Mouse (Mus musculus) forebrain, embryonic 14.5 days (tissue): ENCODE results near the gene Rpl37. TPM values are rescaled to one million over a fixed set of nuclear protein-coding genes. Genes with fewer than 3 reads are reported as not detected.
"Not testable (repeated sequence)": the region's sequence is repeated elsewhere in the genome, so short reads cannot be mapped to it uniquely, and the experiment has no call there.

Source experiments
- ATAC-seq: fragments of 200-750 bp; cut with Nextera tagmentation; 2 replicates; pipeline ENCODE4 v1.8.0; 2017; ENCODE audit warnings: mild to moderate bottlenecking, moderate library complexity
- DNase-seq: peaks from one replicate; pipeline ENCODE4 v3.0.0-alpha.2; 2015; ENCODE audit warnings: low spot score
- H3K27ac ChIP-seq: fragments of 300-500 bp; sonication (generic); 2 replicates; pipeline ENCODE4 v1.5.1; 2014; ENCODE audit warnings: low read depth, mild to moderate bottlenecking, control low read depth, low read length, moderate library complexity
- H3K27me3 ChIP-seq: fragments of 300-500 bp; sonication (generic); replicated peaks from 2 replicates; pipeline ENCODE4 v1.6.1; 2014; ENCODE audit warnings: low read length, control low read depth, mixed read lengths; ENCODE audit not compliant: control insufficient read depth, insufficient read depth
- H3K36me3 ChIP-seq: fragments of 300-500 bp; sonication (generic); 2 replicates; pipeline ENCODE4 v1.6.1; 2014; ENCODE audit warnings: low read length, control low read depth; ENCODE audit not compliant: control insufficient read depth, insufficient read depth
- H3K4me1 ChIP-seq: fragments of 300-500 bp; sonication (generic); 2 replicates; pipeline ENCODE4 v1.6.1; 2014; ENCODE audit warnings: antibody characterized with exemption, low read length, control low read depth; ENCODE audit not compliant: control insufficient read depth, insufficient read depth
- H3K4me2 ChIP-seq: fragments of 300-500 bp; sonication (generic); 2 replicates; pipeline ENCODE4 v1.6.1; 2014; ENCODE audit warnings: mild to moderate bottlenecking, control low read depth, low read length
- H3K4me3 ChIP-seq: fragments of 300-500 bp; sonication (generic); 2 replicates; pipeline ENCODE4 v1.5.1; 2014; ENCODE audit warnings: low read depth, low read length, control low read depth
- H3K9ac ChIP-seq: fragments of 300-500 bp; sonication (generic); 2 replicates; pipeline ENCODE4 v1.6.1; 2014; ENCODE audit warnings: mild to moderate bottlenecking, low read length, control low read depth, moderate library complexity
- H3K9me3 ChIP-seq: fragments of 300-500 bp; sonication (generic); replicated peaks from 2 replicates; pipeline ENCODE4 v1.6.1; 2016; ENCODE audit warnings: low read length, control low read depth, mixed read lengths; ENCODE audit not compliant: control insufficient read depth
- WGBS: fragments of 180-500 bp; shearing (Covaris S2); extraction: QIAGEN DNeasy Blood & Tissue Kit; methylation state at CpG from one replicate; pipeline ENCODE4 v1.1.7; 2014; 5-methylcytosine and 5-hydroxymethylcytosine counted together
- polyA plus RNA-seq: library from polyadenylated mRNA; unstranded; fragments of >200 nt; fragmentation: Nextera tagmentation; extraction: Ambion mirVana; gene quantifications from 2 replicates; pipeline ENCODE4 v1.2.1, GENCODE M21; 2014

Rpl37 gene
- polyA plus RNA-seq, 1 experiment from 2014 or later, result 567 TPM

DNA sequence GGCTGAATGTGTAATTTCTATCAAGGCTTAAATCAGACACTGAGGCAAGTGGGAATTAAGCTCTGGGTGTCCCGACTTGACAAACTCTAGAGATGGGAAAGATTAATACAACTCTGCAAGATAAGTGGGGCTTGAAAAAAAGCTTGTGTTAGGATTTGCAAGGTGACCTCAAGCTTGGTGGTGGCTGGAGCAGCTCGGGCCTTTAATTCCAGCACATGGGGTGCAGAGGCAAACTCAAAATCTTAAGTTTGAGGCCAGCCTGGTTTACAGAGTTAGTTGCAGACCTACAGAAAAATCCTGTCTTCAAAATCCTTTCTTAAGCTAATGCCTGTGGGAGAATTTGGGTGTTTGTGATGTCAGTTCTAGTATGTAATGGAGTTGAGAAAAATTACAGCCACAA lies 2.7 kb downstream of the Rpl37 start:
- Histone ChIP-seq H3K4me2 (no peak overlapping the region), H3K27me3 (no peaks in the 10 kb centered on the region), H3K9ac (no peak overlapping the region), H3K9me3 (no peaks in the 10 kb centered on the region), H3K27ac (no peak overlapping the region), H3K4me1 (peaks cover 14% of the 10 kb centered on the region), H3K4me3 (no peak overlapping the region), H3K36me3 (peaks cover 57% of the 10 kb centered on the region)
- ATAC-seq, result no peak
- WGBS, result 87% methylated on average over 2 of the region's 2 CpGs
- no peak for DNase-seq

DNA sequence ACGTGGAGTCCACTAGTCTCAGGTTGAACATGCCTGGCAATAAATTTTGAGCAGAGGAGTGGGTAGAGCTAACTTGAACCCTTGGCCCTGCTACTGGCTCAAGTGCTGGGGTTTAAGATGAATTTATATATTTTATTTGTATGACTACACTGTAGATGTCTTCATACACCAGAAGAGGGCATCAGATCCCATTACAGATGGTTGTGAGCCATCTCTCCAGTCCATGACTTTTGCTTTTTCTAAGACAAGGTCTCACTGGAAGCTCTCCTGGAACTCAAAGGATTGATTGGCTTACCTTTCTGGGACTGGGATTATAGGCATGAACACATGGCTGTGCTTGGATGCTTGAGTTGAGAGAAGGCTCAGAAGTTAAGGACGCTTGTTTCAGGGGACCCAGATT lies 3.3 kb downstream of the Rpl37 start:
- no peak overlapping the region for H3K9ac ChIP-seq
- H3K4me1 ChIP-seq, result peaks cover 14% of the 10 kb centered on the region
- WGBS, result 88% methylated on average over 2 of the region's 2 CpGs
- H3K27me3 ChIP-seq, result no peaks in the 10 kb centered on the region
- H3K9me3 ChIP-seq, result no peaks in the 10 kb centered on the region
- ATAC-seq (no peak), DNase-seq (no peak)
- H3K36me3 ChIP-seq, result peaks cover 62% of the 10 kb centered on the region
- H3K4me3 ChIP-seq, result no peak overlapping the region
- no peak overlapping the region for H3K4me2 ChIP-seq
- H3K27ac ChIP-seq, result no peak overlapping the region

DNA sequence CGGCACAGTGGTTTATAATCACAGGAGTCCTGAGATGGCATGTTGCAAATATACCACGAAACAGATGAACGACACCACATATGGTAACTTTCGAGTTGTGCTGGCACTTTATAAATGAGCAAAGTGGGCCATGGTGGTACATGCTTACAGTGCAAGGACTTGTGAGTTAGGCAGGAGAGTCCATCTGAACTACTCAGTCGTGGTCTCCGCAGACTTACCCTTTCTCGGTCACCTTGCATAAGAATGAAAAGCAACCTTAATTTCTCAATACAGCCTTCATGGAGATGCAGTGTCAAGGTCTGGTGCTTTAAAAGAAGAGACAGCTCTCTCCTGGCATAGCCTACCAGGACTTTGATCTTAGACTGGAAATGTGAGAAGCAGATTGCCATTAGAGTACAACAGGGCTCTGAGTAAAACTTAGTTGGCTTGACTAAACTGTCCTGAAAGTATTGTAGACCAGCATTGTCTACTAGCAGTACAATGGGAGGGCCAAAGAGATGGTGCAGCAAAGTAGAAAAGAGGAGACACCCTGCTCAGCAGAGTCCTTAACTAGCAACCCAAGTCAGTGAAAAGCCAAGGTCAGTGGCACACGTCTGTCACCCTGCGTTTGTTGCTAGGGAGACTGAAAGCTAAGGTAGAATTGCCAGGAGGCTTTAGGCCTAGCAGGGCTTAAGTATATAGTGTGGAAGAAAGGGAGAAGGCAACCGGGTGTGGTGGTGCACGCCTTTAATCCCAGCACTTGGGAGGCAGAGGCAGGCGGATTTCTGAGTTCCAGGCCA lies 5.3 kb downstream of the Rpl37 start:
- no peak overlapping the region for H3K4me2 ChIP-seq
- H3K4me1 ChIP-seq, result peaks cover 9% of the 10 kb centered on the region
- no peak overlapping the region for H3K9ac ChIP-seq
- ATAC-seq, result no peak
- peaks cover 65% of the 10 kb centered on the region for H3K36me3 ChIP-seq
- no peak for DNase-seq
- 88% methylated on average over 12 of the region's 12 CpGs for WGBS
- H3K27me3 ChIP-seq, result no peaks in the 10 kb centered on the region
- H3K9me3 ChIP-seq, result no peaks in the 10 kb centered on the region
- H3K27ac ChIP-seq, result no peak overlapping the region
- no peak overlapping the region for H3K4me3 ChIP-seq

DNA sequence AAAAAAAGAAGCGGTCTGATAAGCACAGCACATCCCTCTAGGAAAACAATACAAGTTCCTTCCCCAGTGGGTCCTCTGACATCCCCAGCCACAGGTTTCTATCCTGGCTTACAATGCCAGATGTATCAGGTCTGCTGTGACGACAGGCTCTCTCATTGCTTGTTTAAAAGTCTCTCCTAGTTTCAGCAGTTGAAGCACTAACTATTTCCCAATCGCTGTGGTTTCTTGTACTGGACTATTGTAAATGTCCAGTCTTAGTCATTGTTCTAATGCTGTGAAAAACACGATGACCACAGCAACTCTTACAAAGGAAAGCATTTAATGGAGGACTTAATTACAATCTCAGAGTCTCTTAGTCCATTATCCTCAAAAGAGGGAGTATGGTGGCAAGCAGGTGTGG lies 10.0 kb downstream of the Rpl37 start:
- Histone ChIP-seq H3K27me3 (no peaks in the 10 kb centered on the region), H3K9me3 (no peaks in the 10 kb centered on the region), H3K4me1 (no peaks in the 10 kb centered on the region), H3K4me2 (no peak overlapping the region), H3K4me3 (no peak overlapping the region), H3K36me3 (peaks cover 27% of the 10 kb centered on the region), H3K27ac (no peak overlapping the region), H3K9ac (no peak overlapping the region)
- DNase-seq (no peak), ATAC-seq (no peak)
- 72% methylated on average over 4 of the region's 4 CpGs for WGBS

DNA sequence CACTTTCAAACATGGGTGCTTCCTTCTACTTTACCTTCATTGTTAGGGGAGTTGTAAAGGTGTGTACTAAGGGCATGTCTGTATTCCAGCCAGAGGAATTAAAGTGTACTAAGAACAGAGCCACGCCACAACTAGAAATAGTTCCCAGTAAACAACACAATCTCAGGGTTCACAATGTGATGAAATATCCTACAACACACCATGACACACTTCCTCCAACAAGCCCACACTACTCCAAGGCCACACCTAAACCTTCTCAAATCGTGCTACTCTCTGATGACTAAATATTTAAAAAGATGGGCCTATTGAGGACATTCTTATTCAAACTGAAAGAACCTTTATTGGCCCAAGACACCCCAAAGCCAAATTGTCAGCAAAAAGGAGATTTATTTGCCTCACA lies 11.0 kb downstream of the Rpl37 start:
- WGBS, result 85% methylated on average over 2 of the region's 2 CpGs
- Histone ChIP-seq H3K9me3 (no peaks in the 10 kb centered on the region), H3K4me1 (no peaks in the 10 kb centered on the region), H3K27me3 (no peaks in the 10 kb centered on the region), H3K27ac (no peak overlapping the region), H3K4me3 (no peak overlapping the region), H3K36me3 (peaks cover 19% of the 10 kb centered on the region), H3K9ac (no peak overlapping the region), H3K4me2 (no peak overlapping the region)
- no peak for ATAC-seq
- DNase-seq, result no peak

DNA sequence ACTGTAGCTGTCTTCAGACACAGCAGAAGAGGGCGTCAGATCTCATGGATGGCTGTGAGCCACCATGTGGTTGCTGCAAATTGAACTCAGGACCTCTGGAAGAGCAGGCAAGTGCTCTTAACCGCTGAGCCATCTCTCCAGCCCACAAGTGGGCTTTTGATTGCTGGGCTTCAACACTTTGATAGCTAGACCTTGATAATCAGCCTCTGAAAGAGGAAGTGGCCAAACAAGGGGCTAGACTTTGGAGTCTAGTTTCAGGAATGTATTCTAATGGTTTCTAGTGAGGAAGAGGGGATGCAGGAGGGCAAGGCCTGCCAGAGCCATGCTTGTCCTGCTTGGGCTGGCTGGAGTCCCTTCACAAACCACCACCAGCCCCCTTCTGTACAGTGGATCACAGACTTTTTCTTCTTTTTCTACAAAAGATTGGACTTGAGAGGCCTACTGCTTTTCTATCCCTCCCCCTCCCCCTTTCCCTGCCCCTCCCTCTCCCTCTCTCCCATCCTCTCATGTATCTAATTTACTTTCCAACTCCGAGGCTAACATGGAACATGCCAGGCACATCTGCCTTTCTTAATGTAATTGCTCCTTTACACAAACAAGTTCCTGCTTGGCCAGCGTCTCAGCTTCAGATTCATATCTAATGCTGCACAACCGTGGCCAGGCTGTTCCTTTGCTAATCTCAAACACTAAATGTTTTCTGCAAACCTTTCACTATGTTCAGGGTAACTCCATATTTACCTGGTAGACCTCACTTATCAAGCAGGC lies 11.9 kb downstream of the Rpl37 start:
- 78% methylated on average over 5 of the region's 5 CpGs for WGBS
- Histone ChIP-seq H3K4me1 (no peaks in the 10 kb centered on the region), H3K9ac (no peak overlapping the region), H3K36me3 (peaks cover 11% of the 10 kb centered on the region), H3K4me3 (no peak overlapping the region), H3K27ac (no peak overlapping the region), H3K4me2 (no peak overlapping the region), H3K9me3 (no peaks in the 10 kb centered on the region), H3K27me3 (no peaks in the 10 kb centered on the region)
- ATAC-seq (no peak), DNase-seq (no peak)

DNA sequence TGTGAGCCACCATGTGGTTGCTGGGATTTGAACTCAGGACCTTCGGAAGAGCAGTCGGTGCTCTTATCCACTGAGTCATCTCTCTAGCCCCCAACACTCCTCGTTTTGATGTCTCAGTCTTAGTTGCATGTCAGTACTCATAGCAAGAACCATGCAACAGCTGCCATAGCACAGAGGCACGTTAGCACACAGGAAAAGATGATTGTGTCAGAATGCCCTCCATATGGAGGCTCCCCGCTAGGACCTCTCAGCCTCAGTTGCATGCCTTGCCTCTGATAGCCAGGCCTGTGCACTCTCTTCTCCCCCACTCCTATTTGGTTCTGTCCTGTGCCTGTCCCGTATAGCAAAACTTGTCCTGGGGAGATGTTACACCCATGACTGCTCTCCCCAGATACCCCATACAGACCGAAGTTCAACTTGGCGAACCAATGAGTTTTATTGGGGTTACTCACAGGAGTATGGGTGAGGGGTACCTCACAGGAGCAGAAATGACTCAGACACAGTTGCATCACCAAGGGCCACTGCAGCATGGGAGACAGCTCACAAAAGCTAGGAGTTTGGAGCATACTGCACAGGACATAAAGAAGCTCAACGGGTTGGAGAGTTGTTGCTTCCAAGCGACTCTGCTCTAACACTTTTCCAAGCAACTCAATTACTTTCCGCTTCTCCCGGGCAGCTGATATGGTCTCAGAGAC lies 12.8 kb downstream of the Rpl37 start:
- ATAC-seq (no peak), DNase-seq (no peak)
- Histone ChIP-seq H3K4me3 (no peak overlapping the region), H3K4me2 (no peak overlapping the region), H3K4me1 (no peaks in the 10 kb centered on the region), H3K36me3 (peaks cover 7% of the 10 kb centered on the region), H3K9ac (no peak overlapping the region), H3K27me3 (no peaks in the 10 kb centered on the region), H3K27ac (no peak overlapping the region), H3K9me3 (no peaks in the 10 kb centered on the region)
- 96% methylated on average over 12 of the region's 12 CpGs for WGBS

DNA sequence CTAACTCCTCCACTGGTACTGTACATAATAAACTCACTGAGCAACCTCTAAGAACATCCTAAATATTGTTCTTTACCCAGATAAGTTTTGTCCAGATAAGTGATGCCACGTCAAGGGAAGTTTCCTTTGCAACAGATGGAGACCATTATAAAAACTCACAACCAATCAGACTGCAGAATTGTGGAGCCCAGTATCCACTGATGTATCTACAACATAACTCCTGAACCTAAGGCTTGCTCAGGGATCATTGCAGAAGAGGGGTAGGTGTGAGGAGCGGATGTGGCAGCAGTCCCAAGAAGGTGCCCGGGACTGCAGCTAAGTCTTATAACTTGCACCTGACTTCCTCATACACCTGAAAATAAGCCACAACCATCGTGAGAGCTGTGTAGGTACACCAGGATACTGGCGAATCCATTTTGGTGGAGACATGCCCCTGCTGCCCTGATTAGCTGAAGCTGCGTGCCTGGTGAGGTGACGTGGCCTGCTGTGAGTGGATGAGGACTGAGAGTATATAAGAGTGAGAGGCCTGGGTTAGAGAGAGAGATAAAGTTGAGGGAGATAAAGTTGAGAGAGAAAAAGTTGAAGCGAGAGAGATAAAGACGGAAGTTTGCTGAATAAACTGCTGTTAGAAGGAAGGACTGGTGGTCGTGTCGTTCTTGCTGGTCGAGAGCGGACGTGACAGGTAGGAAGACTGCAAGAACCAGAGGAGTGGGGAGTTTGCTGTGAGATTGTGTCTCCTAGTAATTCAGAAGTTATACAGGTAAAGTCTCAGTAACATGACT lies 14.6 kb downstream of the Rpl37 start:
- 93% methylated on average over 14 of the region's 14 CpGs for WGBS
- ATAC-seq, result not testable (repeated sequence)

More for the DNA sequence above, 14.6 kb downstream of the Rpl37 start:
- not testable (repeated sequence) for H3K9ac ChIP-seq, H3K9me3 ChIP-seq, H3K36me3 ChIP-seq, H3K4me3 ChIP-seq, H3K4me1 ChIP-seq, DNase-seq, H3K27me3 ChIP-seq, H3K27ac ChIP-seq, H3K4me2 ChIP-seq
